Mouse (Mus musculus): ENCODE data around the gene Pomgnt2.
"Not testable (repeated sequence)": the region's sequence is repeated elsewhere in the genome, so short reads cannot be mapped to it uniquely, and the experiment has no call there.

Gene Pomgnt2

DNA sequence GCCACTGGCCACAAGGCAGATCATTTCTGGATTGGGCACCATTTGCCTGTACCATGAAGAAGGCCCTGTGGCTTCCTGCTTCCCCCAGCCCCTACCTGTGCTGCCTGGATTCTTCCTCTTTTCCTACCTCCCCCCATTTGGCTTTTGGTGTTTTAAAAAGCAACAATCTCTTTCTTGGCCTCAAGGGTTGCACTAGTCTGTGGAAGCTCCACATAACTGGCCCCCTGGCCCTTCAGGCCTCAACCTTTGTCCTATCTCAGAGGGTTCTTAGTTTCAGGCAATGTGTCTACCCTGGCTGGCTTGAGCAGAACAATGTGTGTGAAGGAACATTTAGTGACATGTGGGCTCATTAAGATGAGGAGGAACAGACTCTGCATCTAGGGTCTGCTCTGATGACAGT lies at the start of gene Pomgnt2:
TSS of gene Pomgnt2 (minus strand) at position 101 of the 400 bp plus-strand sequence.
- no peak for DNase-seq (ENCODE audit: low spot score)

DNA sequence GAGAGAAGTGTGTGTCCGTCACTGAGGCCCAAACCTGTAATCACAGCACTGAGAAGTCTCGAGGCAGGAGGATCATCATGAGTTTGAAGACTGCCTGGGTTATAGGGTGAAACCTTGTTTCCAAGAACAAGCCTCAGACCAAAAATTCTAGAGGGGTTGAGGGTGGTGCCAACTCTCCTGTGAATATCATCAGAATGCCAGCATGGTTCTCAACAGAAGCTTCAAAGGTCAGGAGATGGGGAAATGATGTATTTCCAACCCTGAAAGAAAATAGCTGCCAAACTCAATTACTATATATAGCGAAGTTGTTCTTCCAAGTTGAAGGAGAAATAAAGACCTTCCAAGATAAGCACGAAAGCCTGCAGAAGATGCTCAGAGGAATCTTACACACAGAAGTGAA lies 42.9 kb upstream of the Pomgnt2 start:
- DNase-seq (ENCODE audit: low spot score), result no peak

DNA sequence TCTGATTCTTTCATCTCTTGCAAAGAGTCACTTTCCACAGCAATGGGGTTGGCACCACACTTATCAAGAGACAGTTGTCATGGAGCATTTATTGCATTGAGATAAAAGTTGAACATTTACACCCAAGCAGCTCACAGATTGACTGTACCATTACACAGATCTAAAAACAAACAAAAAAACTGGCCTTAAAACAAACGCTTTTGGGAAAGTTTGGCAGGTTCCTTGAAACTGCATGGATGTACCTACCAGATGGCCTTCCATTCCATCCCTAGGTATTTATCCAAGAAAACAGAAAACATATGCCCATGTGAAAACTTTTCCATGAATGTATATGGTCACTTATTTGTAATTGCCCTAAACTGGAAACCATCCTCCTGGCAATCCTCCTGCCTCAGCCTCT lies 41.7 kb upstream of the Pomgnt2 start:
- DNase-seq (ENCODE audit: low spot score), result no peak

DNA sequence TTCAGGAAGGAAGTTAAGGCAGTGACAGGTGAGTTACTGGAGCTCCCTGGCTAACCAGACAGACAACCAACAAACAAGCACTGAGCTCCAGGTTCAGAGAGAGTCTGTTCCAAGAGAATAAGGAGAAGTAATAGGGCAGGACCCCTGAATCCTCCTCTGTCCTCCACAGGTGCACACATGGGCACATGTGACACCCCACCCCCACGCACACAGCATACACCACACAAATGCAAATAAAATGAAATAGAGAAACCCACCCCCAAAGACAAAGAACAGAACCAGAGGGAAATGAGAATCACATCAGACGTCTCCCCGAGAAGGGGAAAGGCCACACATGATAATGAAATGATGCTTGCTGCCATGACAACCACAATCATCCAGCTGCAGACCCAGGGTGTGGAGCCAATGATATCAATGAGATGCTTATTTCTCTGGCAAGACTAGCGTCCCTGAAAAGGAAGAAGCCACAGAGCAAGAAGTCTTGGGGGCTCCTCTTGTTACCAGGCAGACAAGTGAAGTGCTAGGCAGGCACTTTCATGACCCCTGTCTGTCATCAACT lies 39.7 kb upstream of the Pomgnt2 start:
- DNase-seq (ENCODE audit: low spot score), result no peak

DNA sequence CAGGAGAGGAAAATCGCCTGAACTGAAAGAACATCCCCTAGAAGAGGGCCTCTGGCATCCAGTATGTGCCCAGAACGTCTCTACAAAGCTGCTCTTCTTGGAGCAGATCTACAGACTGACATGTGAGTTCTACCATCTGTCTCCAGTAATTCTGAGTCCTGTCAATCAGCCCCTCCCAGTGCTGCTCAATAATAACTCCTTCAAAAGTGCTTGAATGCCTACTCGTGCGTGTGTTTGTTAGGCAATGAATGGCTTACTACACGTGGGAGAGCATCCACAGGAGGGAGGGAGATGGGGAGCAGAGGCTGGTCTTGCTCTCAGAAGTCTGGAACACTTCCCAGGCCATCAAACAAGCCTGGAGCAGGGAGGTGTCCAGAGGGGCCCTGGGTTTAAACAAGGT lies 38.9 kb upstream of the Pomgnt2 start:
- no peak for DNase-seq (ENCODE audit: low spot score)

DNA sequence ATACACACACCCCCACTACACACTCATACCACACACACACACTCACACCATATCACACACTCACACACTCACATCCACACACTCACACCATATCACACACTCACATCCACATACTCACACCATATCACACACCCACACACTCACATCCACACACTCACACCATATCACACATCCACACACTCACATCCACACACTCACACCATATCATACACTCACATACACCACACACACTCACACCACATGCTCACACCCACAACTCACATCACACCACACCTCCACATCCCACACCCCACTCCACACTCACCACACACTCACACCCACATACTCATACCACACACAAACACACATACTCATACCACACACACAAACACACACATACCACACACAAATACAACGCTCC lies 38.0 kb upstream of the Pomgnt2 start:
- no peak for DNase-seq (ENCODE audit: low spot score)

DNA sequence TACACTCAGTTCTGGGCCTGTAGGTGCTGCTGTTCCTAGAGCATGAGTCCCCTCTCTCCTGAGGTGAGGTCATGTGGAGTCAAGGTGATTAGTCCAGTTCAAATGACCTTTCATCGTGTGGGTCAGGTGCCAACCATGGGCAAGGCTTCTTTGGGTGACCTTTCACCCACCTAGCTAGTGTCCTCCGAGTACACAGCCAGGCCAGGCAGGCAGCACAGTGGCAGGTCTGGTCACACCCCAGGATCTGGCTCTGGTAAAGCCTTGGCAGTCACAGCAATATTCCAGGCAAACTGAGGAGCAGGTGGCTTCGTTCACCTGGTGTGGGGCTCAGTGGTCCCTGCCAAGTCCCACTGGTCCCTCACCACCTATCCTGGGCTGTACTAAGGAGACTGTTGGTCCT lies 35.2 kb upstream of the Pomgnt2 start:
- DNase-seq (ENCODE audit: low spot score), result no peak

DNA sequence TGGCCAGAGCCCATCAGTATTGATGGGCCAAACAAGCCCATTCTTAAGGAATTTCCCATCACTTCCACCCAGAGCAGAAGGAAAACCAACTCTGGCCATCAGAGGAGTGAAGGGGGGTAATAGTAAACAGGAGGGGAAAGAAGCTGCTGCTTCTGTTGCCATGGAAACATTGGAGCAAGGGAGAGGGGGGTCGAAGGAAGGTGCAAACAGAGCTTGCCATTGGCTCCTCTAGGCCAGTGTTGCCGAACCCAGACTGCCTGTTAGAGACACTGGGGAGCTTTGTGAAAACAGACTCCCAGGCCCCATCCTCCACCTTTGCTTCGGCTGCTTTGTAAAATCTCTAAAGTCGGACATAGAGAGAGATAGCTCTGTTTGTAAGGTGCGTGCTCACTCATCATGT lies 33.8 kb upstream of the Pomgnt2 start:
- DNase-seq (ENCODE audit: low spot score), result no peak

DNA sequence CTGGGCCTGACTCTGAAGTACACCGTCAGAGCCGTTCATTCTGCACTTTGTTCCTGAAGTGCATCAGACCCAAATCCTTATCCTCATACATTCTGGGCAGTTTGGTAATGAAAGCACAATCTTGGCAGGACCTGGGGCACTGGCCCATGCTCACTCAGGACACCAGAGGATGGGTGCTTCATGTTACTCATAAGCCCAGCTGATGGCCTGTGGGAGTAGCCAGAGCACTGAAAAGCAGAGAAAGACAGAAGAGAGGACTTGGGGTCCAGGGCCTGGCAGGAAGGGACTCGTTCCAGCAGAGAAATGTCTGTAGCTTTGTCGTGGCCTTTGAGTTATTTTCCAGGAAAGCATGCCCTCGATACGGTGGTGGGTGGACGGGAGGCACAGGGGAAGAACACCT lies 32.9 kb upstream of the Pomgnt2 start:
- no peak for DNase-seq (ENCODE audit: low spot score)

DNA sequence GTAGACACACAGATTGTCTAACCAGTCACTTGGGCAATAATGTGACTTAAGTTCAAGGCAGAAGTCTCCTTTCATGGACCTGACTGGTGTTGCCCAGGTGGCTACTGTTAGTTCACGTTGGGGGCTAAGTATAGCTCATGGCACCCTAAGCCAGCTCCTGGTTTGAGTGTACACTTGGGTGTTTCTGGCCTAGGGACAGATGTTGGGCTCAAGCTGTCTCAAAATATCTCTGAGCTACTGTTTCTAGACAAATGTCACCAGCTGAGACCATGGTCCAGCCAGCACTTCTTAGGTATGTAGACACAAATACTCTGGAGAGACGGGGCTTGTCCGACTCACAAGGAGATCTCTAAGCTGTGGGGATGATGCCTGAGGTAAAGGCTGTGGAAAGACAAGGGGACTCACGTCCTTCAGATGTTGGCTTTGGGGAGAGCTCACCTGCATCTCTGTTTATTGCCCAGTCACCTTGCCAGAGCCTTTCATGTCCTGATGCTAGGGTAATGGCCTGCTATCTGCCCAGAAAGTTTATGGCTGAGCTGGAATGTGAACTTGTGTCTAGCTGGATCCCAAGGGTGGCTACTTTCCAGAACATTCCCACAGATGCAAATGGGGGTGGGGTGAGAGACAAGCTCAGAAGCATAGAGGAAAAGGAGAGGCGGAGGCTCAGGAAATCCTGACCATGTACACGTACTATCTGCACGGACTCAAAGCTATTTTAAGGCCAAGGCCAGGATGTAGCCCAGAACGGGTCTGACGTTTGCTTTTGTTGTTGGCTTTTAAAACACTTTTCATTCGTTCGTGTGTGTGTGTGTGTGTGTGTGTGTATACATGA lies 31.2 kb upstream of the Pomgnt2 start:
- DNase-seq (ENCODE audit: low spot score), result no peak

DNA sequence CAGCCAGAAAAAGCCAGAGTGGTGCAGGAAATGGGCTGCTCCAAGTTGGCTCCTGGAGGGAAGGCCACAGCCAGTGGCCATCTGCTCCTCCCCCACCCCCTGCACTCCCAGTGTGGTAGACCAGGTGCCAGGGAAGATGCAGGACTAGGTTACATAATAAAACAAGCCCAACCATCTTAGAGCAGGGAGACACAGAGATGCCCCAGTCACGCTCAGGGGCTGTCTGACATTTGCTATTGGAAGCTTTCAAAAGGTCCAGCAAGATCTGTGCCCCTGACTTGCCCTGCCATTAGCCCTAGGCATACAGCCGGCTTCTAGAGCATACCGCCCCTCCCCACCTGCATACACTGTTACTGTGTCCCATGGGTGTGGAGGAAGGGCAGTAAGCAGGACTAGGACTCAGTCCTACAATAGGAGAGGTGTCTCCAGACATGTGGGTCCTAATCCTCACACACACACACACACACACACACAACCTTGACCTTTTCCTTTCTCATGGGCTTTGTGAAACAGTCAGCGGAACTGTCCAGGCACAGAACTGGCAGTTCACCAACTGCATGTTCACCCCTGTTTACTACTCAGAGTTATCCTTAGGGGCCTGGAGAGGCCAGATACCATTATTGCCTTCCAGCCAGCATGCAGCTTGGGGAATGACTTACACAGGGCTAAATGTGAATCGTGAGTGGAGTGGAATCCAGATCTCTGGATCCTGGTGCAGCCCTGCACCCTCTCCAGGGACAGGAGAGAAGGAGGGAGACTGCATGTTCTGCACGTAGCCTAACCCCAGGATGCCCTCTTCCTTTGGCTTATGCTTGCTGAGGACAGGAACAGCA lies 30.4 kb upstream of the Pomgnt2 start:
- no peak for DNase-seq (ENCODE audit: low spot score)

DNA sequence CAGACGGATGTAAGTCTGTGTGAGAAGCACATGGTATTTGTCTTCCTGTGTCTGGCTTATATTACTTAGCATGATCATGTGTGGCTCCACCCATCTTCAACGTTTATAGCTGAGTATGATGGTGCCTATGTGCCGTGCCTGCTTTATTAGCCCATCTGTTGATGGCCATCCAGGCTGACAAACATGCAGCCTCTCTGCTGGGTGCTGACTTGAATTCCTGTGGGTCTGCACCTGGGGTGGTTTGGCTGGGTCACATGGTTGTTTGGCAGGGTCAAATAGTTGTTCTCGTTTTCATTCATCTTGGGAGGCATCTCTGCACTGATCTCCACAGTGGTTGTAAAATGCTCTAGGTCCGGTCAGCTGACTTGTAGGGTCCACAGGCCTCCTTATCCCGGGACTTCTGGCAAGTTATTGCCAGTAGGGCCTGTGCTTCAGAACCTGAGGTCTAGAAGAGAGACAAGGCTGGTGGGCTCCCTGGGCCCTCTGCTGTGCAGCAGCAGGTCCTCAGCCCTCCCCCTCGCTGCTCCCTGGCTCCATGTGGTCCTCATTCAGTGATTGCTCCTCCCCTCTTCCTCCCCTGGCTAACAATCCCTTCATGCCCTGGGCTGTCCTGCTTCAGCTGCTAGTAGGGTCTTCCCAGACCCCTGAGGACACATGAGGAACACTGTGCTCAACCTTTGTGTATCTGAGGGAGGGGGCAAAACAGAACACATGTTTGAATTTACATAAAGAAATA lies 29.1 kb upstream of the Pomgnt2 start:
- DNase-seq (ENCODE audit: low spot score), result no peak

DNA sequence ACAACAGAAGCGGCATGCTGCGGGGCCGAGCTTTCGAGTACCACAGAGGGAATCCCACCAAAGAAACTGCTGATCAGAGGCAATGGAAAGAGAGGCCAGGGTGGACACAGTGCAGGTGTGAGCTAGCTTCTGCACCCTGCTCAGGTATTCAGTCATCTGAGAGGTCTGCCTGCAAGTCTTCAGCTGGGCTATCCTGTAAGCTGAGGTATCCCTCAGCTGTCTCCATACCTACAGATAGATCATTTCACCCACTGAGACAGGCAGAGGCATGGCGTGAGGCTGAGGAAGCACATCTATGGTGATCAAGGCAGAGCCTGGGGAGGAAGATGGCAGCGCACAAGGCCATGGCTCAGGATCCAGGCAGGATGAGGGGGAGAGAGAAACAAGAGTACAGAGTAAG lies 27.5 kb upstream of the Pomgnt2 start:
- DNase-seq (ENCODE audit: low spot score), result no peak

DNA sequence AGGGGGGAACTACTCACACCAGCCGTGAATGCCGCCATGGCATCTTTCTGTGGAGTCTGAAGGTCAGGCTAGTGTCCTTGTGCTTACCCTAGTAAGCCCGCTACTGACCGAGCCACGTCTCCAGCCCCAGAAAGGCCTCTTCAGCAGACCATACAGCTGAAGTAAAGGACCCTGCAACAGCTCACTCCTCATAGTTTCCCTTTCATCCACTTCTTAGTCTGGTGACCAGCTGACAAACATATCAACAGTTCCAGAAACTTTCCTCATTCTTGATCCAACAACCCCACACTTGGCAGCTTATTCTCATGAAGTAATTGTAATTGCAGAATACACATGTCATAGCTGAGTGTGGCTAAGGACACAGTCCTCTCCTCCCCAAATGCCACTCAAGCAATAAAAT lies 27.0 kb upstream of the Pomgnt2 start:
- no peak for DNase-seq (ENCODE audit: low spot score)

DNA sequence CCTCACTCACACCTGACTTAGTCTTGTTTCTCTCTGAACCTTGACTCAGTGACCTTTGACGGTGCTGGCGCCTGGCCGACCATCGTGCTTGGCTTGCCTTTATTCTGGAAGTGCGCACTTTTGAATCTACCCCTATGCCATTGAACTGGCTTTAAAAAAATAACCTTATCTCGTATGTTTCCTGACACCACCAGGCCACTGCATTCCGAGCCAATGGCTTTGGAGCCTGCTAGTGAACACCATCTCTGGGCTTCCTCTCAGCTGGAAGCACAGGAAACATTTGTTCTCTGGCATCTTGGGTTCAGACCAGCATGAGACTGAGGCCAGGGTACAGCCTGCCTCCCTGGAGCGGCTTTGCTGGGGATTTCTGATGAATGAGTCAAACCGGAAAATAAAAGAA lies 25.9 kb upstream of the Pomgnt2 start:
- no peak for DNase-seq (ENCODE audit: low spot score)

DNA sequence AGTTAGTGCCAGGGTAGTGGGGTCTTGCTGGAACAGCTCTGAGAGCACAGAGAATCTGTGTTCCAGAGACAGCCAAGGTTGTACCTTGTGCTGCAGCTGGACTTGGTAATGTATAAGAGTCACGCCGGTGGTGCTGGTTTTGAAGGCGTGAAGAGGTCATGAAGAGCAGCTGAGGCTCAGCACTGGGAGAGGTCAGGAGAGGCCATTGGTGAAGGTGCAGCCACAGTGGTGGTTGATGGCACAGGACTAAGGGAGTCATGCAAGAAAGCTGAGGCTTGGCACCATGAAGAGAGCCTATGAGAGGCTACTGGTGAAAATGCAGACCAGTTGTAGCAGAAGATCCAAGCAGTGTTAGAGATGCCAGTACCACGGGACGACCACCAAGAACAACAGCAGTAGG lies 24.7 kb upstream of the Pomgnt2 start:
- no peak for DNase-seq (ENCODE audit: low spot score)

DNA sequence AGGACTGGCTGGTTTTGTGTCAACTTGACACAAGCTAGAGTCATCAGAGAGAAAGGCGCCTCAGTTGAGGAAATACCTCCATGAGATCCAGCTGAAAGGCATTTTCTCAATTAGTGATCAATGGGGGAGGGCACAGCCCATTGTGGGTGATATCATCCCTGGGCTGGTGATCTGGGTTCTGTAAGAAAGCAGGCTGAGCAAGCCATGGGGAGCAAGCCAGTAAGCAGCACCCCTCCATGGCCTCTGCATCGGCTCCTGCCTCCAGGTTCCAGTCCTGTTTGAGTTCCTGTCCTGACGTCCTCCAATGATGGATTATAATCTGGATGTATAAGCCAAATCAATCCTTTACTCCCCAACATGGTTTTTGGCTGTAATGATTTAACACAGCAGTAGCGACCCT lies 24.3 kb upstream of the Pomgnt2 start:
- DNase-seq (ENCODE audit: low spot score), result not testable (repeated sequence)

DNA sequence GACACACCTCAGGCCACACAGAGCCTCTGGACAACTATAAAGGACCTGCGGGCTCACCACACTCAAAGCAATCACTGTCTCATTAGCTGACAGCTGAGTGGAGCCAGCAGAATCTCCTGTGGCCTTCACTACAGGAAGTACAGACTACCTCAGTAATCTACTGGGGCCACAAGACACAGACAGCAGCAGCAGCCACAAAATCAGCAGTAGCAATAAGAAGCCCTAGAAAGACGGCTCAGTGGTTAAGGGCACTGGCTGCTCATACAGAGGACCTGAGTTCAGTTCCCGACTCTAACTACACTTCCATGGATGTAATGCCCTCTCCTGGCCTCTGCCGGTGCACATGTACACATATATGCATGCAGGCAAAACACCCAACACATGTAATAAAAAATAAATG lies 23.4 kb upstream of the Pomgnt2 start:
- no peak for DNase-seq (ENCODE audit: low spot score)

DNA sequence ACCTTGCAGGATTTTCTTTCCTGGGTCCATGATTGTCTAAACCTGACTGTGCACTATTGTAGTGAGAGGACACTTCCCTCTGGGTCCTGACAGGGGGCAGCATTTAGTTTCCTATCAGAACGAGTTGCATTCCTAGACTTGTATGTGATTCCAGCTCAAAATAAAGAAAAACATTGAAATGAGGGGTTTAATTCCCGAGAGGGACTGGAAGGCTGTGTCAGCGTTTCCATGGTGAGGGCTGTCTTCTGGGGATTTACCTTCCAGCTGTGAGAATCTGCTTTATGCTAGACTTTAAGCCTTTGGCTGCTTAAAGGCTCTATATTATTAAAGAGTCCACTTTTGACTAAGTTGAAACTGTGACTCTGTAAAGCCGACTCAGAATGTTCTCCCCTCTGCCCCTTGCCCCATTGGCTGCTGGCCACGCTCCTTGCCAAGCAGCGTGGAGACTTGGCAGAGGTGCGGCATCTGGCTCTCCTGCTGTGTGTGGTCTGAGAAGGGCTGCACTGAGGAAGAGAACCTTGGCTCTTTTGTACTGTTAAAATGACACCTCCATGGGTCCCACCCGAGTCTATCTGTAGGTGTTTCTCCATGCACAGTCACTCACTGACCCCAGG lies 22.0 kb upstream of the Pomgnt2 start:
- DNase-seq (ENCODE audit: low spot score), result peak; percentile 50

DNA sequence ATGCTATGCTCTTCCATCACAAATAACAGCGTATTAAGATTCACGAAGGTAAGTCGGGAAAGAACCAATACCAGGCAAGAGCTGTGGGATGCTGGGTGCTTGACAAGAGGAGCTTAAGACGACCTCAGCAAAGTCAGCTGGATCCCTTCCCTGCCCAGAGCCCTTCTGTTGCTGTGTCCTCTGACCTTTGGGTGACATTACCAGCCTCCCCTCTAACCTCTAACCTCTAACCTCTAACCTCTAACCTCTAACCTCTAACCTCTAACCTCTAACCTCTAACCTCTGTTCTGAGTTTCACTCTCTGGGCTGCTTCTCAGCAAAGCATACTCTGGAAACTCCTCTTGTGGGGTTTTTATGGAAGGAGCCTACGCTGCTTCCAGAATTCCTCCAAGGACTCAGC lies 21.2 kb upstream of the Pomgnt2 start:
- no peak for DNase-seq (ENCODE audit: low spot score)

DNA sequence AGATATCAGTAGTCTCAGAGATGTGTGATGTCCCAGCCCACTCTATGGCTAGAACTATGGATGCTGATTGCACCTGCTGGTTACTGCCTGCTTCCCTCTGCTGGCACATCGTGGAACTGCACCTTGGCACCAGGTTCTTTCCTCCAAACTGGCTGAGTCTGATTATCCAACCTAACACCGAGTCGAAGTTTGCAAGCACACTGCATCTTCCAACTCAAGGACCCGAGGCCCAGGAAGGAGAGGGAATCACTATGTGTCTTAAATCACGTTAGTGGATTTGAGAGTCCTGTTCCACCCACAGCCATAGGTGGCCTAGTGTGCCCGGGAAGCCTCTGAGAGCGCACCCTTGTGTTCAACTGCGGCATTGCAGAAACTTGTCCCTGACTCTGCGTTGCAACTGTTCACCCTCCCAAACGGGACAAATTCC lies 17.3 kb upstream of the Pomgnt2 start:
- DNase-seq (ENCODE audit: low spot score), result peak; percentile 72

DNA sequence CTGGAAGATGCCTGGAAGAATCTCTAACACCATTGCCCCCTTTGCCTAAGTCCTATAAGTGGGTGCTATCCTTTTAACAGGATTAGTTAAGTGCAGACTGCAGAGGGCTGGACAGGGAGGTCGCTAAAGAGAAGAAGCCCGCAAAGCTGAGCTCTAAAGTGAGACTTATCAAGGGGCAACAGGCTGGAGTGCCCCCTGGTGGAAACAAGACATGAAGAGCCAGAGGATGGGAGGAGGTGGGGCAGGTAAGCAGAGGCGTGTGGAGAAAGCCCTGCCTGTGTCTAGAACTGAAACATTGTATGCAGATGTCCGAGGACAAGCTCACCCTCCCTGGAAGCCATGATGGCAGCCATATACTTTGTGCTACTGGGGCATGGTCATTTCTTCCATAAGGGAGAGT lies 16.7 kb upstream of the Pomgnt2 start:
- no peak for DNase-seq (ENCODE audit: low spot score)
